Mouse (Mus musculus) thymus, postnatal 25 days (tissue): ENCODE data around the gene Snta1.

ENCODE experiments used
- DNase-seq: peaks from one replicate; pipeline ENCODE4 v3.0.0; 2022

Gene Snta1

DNA sequence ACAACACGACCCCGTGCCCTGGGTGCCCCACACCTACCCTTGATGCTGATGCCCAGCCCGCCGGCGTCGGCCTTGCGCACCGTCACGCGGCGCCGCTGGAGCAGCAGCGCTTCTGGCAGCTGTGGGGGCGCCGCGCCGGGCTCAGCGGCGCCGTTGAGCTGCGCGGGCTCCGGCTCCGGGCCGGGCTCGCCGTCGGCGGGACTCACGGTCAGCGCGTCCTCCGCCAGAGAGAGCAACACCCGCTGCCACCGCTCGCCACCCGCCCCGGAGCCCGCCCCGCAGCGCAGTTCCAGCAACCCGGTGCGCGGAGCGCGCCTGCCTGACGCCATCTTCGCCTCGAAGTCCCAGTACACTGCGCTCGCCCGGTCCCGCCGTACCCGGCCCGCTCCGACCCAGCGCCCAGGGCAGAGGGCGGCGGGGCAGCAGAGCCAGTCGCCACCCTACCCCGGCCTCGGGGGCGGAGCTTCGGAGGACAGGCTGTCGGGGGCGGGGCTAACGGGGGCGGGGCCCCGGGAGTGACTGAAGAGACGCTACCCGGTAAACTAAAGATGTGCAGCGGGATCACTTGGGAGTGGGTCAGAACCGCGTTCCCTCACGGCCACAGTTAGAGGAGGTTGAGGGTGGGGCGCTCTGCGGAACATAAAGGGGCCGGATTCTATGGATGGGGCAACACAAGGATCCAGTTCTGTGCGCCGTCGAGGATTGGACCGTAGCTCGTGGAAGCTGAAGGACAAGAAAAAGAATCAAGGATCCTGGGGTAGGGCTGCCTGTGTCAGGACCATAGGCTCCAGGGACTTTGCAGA is at the start of gene Snta1:
Snta1 (minus strand) TSS at position 457 of the 803 bp plus-strand sequence.
- peak; percentile 65 for DNase-seq

DNA sequence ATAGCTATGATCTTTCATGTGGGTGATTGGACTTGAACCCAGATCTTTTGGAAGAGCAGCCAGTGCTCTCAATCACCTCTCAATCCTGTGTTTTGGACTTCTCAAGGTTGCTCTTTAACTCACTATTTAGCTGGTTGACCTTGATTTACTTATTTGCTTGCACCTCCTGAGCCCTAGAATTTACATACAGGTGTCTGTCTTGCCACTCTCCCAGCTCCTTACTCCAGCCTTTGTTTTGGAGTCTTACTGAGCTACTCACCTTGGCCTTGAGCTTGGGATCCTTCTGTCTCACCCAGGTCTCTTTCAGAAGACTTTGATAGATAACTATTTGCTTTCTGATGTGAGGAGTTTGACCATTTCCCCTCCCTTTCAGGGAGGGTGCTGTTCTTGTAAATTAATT is 48.7 kb upstream of the Snta1 start:
- DNase-seq = no peak

DNA sequence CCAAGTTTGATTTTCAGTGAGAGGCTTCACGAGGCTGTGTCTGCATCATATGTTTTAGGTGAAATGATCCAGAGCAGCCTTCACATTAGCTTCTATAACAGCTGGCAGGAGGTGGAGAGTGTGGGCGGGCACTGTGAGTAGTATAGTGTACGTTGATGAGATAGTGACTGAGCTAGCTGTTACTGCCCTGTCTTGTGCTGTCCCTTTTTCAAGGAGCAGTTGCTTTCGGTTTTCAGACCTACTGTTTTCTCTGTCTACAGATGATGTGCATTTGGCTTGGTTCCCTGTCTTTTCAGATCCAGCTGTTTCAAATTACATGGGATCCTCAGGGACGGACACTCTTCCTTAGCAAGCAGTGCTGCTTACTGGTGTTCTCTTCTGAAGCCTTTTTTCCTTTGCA is 47.9 kb upstream of the Snta1 start:
- DNase-seq = no peak

DNA sequence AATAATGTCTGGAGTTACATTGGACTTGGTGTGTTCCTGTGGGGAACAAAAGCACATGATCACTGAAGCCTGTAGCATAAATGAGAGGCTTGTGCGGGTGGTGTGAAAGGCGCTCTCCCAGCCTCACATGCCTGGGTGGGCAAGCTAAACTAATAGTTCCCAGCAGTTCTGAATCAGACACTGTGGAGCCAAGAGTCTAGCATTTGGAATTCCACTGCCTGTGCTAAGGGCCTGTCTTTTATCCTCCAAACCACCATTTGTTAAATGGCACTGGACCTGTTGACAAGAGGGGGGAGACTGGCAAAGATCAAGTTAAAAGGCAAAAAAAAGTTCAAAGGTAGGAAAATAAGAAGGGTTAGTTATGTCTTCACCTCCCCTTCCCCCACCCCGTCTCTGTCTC is 46.7 kb upstream of the Snta1 start:
- no peak for DNase-seq

DNA sequence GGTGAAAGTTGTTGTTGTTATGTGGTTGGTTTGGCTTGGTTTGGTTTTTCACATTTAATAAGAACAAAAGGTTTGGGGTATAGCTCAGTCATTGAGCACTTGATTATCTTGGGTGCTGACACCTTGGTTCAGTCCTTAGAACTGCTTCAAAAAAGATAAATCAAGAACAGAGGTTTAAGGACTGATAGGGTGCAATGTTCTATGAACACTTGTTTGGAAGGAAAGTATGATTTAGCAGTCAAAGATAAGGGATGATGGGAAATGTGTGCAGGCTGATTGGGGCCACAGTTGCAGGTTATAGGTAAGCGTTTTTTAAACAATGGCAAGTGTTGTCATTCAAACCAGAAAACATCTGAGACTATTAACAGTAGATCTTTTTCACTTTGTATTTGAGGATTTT is 46.2 kb upstream of the Snta1 start:
- no peak for DNase-seq

DNA sequence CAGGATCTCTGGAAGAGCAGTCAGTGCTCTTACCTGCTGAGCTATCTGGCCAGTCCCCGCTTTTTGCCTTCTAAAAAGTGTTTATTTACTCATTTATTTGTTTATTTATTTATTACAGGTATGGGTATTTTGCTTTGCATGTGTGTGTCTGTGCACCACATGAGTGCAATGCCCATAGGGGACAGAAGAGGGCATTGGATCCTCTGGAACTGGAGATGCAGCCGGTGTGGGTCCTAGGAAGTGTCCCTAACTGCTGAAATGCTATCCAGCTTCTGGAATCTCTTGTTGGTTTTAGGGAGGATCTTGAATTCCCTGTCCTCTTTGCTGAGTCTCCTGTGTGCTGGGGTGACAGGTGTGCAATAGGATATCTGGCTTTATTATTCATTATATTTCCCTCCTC is 45.1 kb upstream of the Snta1 start:
- DNase-seq = no peak

DNA sequence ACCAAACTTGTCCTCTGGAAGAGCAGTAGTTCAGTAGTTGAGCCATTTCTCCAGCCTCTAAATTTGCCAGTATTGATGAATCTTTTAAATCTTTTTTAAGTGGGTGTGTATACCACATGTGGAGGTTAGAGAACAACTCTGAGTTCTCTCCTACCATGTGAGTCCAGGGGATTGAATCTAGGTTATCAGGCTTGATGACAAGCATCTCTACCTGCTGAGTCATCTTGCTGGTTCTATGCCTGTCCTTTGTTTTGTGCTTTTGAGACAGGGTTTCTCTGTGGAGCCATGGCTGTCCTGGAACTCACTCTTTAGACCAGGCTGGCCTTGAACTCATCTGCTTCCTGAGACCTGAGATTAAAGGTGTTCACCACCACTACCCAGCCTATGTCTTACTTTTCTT is 40.7 kb upstream of the Snta1 start:
- no peak for DNase-seq

DNA sequence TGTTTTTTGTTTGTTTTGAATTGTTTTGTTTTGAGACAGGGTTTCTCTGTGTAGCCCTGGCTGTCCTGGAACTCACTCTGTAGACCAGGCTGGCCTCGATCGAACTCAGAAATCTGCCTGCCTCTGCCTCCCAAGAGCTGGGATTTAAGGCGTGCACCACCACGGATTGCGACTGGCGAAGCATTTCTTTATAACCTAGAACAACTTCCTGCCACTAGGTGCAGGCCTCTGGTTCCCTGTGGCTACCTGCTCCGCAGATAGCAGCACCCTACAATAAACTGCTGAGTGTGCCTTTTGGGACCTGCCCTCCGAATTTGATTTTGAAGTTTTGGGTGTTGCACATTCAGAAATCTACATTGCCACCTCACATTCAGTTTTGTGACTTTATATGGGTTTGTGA is 39.9 kb upstream of the Snta1 start:
- no peak for DNase-seq

DNA sequence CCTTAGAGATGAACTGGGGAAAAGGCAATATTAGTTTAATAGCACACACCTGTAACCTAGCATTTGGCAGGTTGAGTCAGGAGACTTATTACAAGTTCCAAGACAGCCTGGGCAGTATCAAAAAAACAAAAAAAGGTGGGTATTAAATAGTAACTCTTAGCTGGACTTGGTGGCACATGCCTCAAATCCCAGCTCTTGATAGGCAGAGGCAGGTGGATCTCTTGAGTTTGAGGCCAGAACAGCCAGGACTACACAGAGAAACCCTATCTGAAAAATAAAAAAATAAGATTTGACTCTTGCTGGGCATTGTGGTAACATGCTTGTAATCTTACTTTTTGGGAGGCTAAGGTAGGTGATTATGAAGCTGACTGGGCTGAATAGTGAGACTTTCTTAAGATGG is 32.6 kb upstream of the Snta1 start:
- no peak for DNase-seq

DNA sequence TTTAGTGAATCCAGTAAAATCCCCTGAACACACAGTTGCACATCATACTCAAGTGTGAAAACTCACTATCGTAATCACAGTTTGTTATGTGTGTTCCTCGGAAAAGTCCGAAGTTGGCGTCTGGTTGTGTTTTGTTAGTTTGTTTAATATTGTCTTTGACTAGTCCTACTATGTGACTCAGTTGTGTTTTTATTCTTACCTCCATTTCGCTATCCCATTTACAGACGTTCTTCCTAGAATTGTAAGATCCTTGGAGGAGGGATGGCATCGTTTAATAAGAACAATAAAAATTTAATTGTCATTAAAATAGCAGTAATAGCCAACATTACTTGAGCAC is 29.3 kb upstream of the Snta1 start:
- no peak for DNase-seq

DNA sequence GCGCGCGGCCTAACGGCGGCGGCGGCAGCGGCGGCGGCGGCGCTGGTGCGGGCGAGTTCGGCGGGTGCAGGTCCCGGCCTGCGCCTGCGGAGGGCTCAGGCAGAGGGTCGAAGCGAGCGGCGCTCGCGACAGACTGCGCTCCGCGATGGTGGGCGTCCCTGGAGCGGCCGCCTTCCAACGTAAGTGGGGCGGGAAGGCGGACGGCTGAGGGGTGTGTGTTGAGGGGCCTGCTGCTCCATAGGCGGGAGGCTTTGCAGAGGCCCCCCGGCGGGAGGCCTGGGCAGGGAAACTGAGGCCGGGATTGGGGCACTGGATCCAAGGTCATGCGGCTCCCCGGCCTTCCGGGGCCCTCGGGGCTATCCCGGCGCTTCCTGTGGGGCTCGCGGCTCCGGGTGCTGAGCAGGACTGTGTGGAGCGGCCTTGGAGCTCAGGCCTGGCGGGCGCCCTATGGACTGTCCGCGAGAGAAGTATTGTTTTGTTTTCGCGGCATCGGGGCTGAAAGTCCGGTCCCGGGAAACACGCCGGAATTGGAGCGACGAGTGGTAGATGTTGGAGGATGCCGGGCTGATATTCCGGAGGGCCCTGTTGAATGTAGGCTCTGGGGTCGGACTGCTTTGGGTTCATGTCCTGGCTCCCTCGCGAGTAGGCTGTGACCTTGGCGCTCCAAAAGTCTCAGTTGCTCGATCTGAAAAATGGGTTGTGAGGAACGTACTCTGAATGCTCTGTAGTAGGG is 28.7 kb upstream of the Snta1 start, which contains the start of gene Cbfa2t2:
Cbfa2t2 (plus strand) TSS at position 24 of the 733 bp plus-strand sequence.
- no peak for DNase-seq

DNA sequence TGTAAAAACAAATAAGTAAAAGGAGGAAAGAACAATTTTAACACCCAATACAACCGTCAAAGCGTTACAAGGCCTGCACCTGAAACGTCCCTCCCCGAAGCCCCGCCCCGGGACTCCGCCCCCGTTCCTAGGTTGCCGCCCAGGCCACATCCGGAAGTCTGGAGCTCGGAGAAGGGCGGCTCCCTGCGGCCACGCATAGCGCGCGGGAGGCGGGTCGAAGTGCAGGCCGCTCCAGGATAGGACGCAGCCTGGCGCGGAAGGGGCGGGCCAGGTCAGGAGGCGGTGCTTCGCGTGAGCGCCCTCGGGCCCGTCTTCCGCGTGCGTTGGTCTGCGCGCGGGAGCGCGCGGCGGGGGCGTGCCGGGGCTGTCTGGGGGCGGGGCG is 28.2 kb upstream of the Snta1 start:
- DNase-seq = peak; percentile 99

DNA sequence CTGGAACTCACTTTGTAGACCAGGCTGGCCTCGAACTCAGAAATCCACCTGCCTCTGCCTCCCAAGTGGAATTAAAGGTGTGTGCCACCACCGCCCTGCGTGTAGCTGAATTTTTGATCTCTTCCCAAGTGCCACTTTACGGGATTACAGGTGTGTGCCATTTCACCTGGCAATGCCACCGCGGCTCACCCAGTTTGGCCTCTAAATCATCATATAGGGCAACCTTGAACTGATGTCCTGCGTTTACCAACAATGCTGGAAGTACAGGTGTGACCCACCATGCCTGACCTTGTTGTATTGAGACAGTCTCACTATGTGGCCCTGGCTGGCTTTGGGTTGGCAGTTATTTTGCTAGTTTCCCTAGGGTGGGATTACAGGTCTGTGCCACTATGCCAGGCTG is 26.8 kb upstream of the Snta1 start:
- no peak for DNase-seq

DNA sequence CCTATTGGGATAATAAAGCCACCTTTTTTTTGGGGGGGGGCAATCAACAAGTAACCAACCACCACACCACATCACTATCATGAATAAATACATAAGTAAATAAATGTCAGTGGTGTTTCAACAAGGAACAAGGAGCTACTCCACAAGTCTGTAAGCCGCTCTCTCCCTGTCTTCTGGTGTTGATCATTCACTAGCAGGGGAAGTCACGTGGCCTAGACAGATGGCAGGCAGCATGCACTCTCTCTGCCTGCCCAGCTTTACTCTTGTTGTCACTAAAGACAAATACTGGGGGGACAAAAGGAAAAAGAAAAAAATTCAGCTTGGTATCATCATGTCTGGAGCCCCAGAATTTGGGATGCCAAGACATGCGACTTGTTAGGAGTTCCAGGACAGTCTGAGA is 25.5 kb upstream of the Snta1 start:
- DNase-seq = no peak

DNA sequence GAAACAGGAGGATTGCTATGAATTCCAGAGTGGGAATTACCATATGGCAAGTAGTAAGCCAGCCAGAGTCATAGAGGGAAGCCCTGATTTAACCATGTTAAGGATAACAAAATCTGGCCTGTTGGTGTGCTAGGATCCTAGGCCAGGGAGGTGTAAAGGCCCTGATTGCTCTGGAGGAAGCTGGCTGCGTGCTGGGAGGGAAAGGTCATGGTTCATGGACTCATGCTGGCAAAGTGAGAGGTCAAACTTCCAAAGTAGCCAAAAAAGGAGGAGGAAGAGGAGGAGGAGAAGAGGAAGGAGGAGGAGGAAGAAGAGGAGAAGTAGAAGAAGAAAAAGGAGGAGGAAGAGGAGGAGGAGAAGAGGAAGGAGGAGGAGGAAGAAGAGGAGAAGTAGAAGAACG is 24.8 kb upstream of the Snta1 start:
- no peak for DNase-seq

DNA sequence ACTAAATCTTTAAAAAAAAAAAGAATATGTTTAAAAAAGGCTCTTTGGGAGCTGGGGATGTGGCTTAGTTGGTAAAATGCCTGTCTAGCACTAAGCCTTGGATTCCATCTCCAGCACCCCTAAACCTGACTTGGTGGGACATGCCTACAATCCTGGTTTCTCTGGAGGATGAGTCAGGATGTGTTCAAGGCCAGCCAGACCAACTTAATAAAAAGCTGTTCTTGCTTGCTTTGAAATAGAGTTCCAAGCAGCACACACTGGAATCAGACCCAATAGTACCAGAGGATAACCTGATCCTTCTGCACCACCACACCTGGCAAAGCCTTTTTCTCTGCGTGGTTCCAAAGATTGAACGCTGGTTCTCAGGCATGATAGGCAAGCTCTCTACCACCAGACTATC is 22.7 kb upstream of the Snta1 start:
- DNase-seq = no peak

DNA sequence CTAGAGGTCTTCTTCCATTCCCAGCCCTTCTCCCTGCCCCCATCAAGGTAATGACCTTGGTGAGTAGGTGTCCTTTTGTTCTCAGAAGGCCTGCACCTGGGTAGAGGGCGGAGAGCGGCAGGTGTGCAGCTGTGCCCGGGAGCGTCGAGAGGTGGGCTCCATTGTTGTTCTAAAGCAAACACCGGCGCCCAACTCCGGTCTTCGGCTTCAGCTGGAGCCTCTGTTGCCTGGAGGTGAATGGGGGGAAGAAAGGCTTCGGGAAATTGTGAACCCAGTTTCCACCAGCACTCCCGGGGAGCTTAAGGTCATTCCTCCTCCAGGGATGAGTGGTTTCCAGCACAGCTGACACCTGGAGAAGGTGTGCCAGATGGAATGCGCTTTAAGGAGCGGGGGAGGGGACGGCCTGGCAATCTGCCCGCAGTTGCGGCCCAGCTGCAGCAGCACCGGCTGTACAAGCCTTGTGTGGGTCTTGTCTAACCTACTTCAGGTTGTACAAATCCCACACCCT is 20.0 kb upstream of the Snta1 start:
- peak; percentile 4 for DNase-seq

DNA sequence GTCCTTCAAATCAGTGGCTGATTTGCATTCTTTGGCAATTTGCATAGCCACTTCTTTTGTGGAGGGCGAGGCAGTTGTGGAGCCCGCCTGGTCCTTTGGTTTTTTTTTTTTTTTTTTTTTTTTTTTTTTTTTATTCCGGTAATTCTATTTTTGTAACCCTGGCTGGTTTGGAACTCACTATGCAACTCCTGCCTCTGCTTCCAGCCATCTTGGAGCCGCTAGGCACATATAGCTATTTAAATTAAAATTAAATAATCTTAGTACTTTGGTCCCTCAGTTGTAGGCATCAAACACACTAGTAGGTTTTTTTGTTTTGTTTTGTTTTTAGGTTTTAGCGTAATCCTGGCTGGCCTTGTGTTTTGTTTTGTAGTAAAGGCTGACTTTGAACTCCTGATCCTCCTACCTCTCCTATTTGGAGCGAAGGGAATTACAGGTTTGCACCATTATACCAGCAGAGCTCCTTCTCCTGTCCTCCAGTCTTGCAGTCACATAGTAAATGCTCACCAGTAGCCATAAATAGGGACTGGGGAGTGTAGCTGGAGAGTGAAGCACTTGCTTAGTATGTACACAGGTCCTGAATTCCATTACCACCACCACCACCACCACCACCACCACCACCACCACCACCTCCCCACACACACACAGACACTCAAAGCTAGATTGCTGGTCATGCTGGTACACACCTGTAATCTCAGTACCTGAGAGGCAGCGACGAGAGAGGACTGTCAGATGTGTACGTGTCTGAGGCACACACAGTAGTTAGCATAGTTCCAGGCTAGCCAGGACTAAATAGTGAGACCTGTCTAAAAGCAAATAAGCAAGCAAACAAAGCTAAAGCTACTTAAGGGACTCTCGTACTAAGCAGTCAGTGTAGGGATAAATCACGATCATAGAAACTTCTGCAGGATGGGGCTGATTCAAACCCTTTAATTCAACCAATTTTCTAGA is 19.3 kb upstream of the Snta1 start:
- no peak for DNase-seq

DNA sequence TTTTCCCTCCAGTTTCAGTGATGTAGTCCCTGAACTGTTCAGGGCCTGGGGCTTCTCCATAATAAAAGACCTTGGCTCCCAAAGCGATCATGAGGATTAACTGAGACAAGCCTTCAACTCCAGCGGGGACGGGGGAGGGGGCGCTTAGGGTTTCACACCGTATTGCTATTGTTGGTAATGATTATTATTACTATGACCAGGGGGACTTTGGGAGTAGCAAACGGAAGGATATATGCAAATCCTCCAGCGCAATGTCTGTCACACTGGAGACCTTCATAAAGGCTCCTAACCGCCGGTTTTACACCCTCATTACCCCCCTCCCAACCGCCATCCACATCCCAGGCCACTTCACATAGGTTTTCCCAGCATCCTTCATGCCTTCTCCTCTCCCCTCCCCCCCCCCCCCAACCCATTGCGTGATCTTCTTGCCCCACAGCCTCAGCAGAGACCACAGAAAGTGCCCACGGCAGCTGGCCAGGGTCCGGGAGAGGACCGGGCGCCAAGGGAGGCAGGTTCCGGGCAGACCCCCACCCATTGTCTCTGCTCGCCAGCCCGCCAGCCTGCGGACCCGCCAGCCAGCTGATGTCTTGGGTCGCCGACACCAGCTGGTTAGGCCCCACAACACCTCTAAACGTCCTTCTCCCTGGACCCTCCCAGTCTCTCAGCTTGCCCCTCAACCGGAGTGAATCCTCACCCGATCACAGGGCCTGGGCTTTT is 18.4 kb upstream of the Snta1 start:
- DNase-seq = no peak

DNA sequence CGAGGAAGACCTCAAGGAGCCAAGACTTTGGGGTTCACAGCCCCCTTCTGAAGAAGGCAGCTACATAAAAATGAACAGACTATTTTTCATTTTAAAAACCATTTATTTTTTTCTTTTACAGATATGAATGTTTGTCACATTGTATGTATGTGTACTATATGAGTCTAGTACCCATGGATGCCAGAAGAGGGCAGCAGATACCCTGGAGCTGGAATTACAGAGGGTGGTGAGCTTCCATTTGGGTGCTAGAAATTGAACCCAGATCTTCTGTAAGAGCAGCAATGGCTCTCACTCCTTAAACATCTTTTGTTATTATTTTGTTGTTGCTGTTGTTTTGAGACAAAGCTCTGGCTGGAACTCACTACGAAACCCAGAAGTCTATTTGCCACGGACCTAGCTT is 17.6 kb upstream of the Snta1 start:
- DNase-seq = no peak

DNA sequence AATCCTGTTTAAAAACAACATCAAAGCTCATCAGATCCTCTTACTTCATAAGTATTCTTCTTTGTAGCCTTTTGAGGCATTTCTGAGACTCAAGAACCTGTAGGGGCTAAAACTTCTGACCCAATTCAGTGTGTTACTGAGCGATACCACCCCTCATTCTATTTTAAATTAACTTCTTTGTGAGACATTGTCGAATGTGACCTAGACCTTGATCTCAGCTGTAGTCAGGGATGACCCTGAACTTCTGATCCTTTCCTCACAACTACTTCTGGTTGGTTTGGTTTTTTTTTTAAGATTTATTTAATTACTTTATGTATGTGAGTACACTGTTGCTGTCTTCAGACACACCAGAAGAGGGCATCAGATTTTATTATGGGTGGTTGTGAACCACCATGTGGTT is 15.6 kb upstream of the Snta1 start:
- DNase-seq = no peak

DNA sequence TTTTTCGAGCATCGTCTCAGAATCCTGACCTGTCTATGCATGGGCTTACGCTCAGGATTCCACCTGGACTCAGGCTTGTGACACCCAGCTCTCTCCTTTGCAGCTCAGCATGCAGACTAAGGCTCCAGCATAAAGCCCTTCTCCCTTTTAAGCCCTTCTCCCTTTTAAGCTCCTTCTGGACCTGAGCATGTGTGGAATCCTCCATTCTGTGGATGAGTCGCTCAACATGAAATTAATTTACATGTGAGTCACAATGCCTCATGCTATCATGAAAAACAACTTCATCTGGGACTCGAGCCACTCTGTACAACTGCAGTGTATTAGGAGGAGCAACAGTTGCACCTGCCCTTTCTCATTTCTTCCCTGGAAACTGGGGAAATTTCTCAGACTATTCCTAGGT is 14.3 kb upstream of the Snta1 start:
- no peak for DNase-seq
